8 mouse cellular contexts compared by ENCODE assay signal in genomic region chr17:46751794-46752556, GRCm38 (mm10). TPM values are rescaled to one million over a fixed set of nuclear protein-coding genes. Genes with fewer than 3 reads are reported as not detected.
DNase-seq lines count a peak whose midpoint lies in the region; ATAC-seq lines count a peak whose summit lies in the region.

Cnpy3 (minus strand) TSS chr17:46752214.

- H3K4me1 ChIP-seq in heart, embryonic 13.5 days = peaks cover 16% of the 10 kb centered on the region
- peaks cover 41% of the 10 kb centered on the region for H3K4me1 ChIP-seq in liver, embryonic 12.5 days
- H3K4me1 ChIP-seq in stomach, embryonic 15.5 days = peaks cover 10% of the 10 kb centered on the region

- no peaks in the 10 kb centered on the region for H3K9me3 ChIP-seq in heart, embryonic 13.5 days
- no peaks in the 10 kb centered on the region for H3K9me3 ChIP-seq in liver, embryonic 12.5 days (replicated peaks)
- no peaks in the 10 kb centered on the region for H3K9me3 ChIP-seq in stomach, embryonic 15.5 days

- no peaks in the 10 kb centered on the region for H3K27me3 ChIP-seq in heart, embryonic 13.5 days (replicated peaks)
- peaks cover 10% of the 10 kb centered on the region; the same call in 1 of the 2 replicates for H3K27me3 ChIP-seq in liver, embryonic 12.5 days (replicated peaks)
- no peaks in the 10 kb centered on the region for H3K27me3 ChIP-seq in stomach, embryonic 15.5 days (replicated peaks)

- H3K4me3 ChIP-seq in heart, embryonic 13.5 days = peak within 1 kb of the TSS; percentile 85
- peak within 1 kb of the TSS; percentile 86 for H3K4me3 ChIP-seq in liver, embryonic 12.5 days
- H3K4me3 ChIP-seq in stomach, embryonic 15.5 days (replicated peaks) = peak within 1 kb of the TSS; percentile 68

- peak within 1 kb of the TSS; percentile 90 for H3K9ac ChIP-seq in heart, embryonic 13.5 days
- peak within 1 kb of the TSS; percentile 80 for H3K9ac ChIP-seq in liver, embryonic 12.5 days
- H3K9ac ChIP-seq in stomach, embryonic 15.5 days = peak within 1 kb of the TSS; percentile 63

- WGBS in heart, embryonic 13.5 days = under 1% methylated on average over 58 of the region's 58 CpGs
- WGBS in liver, embryonic 12.5 days (ENCODE audit: insufficient replicate concordance) = under 1% methylated on average over 58 of the region's 58 CpGs
- under 1% methylated on average over 57 of the region's 58 CpGs for WGBS in stomach, embryonic 15.5 days

- DNase-seq in CD4-positive helper T cell, adult 2 months (ENCODE audit: low read depth, low spot score) = peak; percentile 100
- DNase-seq in brain, embryonic 18.5 days (ENCODE audit: low read depth, low spot score) = peak; percentile 96
- DNase-seq in kidney, postnatal 10 days = peak; percentile 99
- peak; percentile 97 to 98 for DNase-seq in natural killer cell, adult 2 months (ENCODE audit: low spot score in 2 of 2)

- peak; percentile 99 for ATAC-seq in erythroid progenitor cell, adult 5-6 weeks (replicated peaks; ENCODE audit: low FRiP score, poor library complexity, severe bottlenecking)
- peak; percentile 99 for ATAC-seq in heart, embryonic 13.5 days (ENCODE audit: extremely low read depth, insufficient number of reproducible peaks, low FRiP score, low TSS enrichment)
- ATAC-seq in liver, embryonic 12.5 days = peak; percentile 99
- peak; percentile 99 for ATAC-seq in stomach, embryonic 15.5 days (ENCODE audit: insufficient read depth, low FRiP score, low read depth)

- peaks cover 9% of the 10 kb centered on the region for H3K36me3 ChIP-seq in heart, embryonic 13.5 days
- H3K36me3 ChIP-seq in liver, embryonic 12.5 days = peaks cover 22% of the 10 kb centered on the region
- H3K36me3 ChIP-seq in stomach, embryonic 15.5 days = no peaks in the 10 kb centered on the region

- H3K4me2 ChIP-seq in heart, embryonic 13.5 days = peak within 1 kb of the TSS; percentile 84
- H3K4me2 ChIP-seq in liver, embryonic 12.5 days = peak within 1 kb of the TSS; percentile 95
- peak within 1 kb of the TSS; percentile 77 for H3K4me2 ChIP-seq in stomach, embryonic 15.5 days

- H3K27ac ChIP-seq in heart, embryonic 13.5 days (replicated peaks) = peak within 1 kb of the TSS; percentile 89
- H3K27ac ChIP-seq in liver, embryonic 12.5 days = peak within 1 kb of the TSS; percentile 89
- peak within 1 kb of the TSS; percentile 84 for H3K27ac ChIP-seq in stomach, embryonic 15.5 days

RNA-seq across cellular contexts. Expression of gene Cnpy3, which starts in this region (rescaled TPM):
- total RNA-seq in erythroid progenitor cell, adult 5-6 weeks (2015; ENCODE audit: low replicate concordance) = 3.4 and 3.6 TPM in 2 replicates
- total RNA-seq in erythroid progenitor cell, adult 5-6 weeks (2017; ENCODE audit: low replicate concordance) = 7.2 and 7.7 TPM in 2 replicates
- polyA plus RNA-seq in heart, embryonic 13.5 days (2015; fragmentation: Nextera tagmentation; extraction: Ambion mirVana) = 47.7 and 52.8 TPM in 2 replicates
- polyA plus RNA-seq in liver, embryonic 12.5 days (2016; fragmentation: Nextera tagmentation; extraction: Ambion mirVana) = 39.6 and 39.7 TPM in 2 replicates
- 79.0 and 79.3 TPM in 2 replicates for polyA plus RNA-seq in stomach, embryonic 15.5 days (2015; fragmentation: Nextera tagmentation; extraction: Ambion mirVana)

Comparison
In these comparisons a context has a peak if more than half of its experiments do, and no peak if none do; other contexts are left out.
1. Peak in every context shown above with its lines: DNase-seq, ATAC-seq, H3K4me3 ChIP-seq and H3K27ac ChIP-seq.